Mouse (Mus musculus) layer of hippocampus, adult 18-20 months (tissue): Measurements from ENCODE around the gene Zfp963. TPM values are rescaled to one million over a fixed set of nuclear protein-coding genes. Genes with fewer than 3 reads are reported as not detected.
"Not testable (repeated sequence)": the region's sequence is repeated elsewhere in the genome, so short reads cannot be mapped to it uniquely, and the experiment has no call there.

ENCODE experiments used
- DNase-seq, 2 experiments: peaks; one replicate each; pipeline ENCODE4 v3.0.0; 2022; ENCODE audit warnings: low spot score in 2 of 2
- total RNA-seq, 2 experiments: library from RNA; stranded (reverse); gene quantifications; 2 replicates each; pipeline ENCODE4 v1.2.3; 2021

Gene Zfp963
- total RNA-seq, 2 experiments from 2014 or later: 4.6 to 5.0 TPM

GRCm38 (mm10) chr8:69741231-69741630, 8.5 kb downstream of the Zfp963 start:
- DNase-seq: no peak

DNA sequence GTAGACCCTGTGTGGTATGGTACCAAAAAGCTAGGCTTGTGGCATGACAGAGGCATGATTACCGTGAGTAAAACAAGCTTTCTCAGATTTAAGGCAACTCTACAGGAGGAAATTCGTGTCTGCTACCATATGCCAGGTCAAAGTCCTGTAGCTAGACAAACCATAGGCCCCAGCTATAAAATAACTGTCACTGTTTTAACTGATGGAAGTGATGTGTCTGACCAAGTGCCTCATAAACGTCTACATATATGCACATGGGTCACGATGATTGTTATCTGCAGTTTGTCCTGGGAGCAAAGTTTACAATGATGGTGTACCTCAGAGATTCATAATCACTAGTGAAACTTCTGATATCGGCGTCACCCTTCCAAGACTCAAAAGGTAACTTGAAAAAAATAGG, 9.0 kb downstream of the Zfp963 start:
- no peak for DNase-seq

- DNase-seq: no peak
These were observed 14.3 kb downstream of the Zfp963 start for GRCm38 (mm10) chr8:69735495-69735894.

GRCm38 (mm10) chr8:69717232-69717580, 32.6 kb downstream of the Zfp963 start:
- DNase-seq: no peak

GRCm38 (mm10) chr8:69716403-69717231, 33.2 kb downstream of the Zfp963 start:
- DNase-seq: peak; percentile 96 to 99

- no peak for DNase-seq
These were observed 34.4 kb downstream of the Zfp963 start for GRCm38 (mm10) chr8:69715366-69715765.

GRCm38 (mm10) chr8:69713516-69713915, 36.3 kb downstream of the Zfp963 start:
- DNase-seq: no peak

- DNase-seq: not testable (repeated sequence)
These were observed 39.1 kb downstream of the Zfp963 start, which contains the start of gene Zfp869 for GRCm38 (mm10) chr8:69710624-69711023. TSS of gene Zfp869 (minus strand) at chr8:69710724.

GRCm38 (mm10) chr8:69701810-69702209, 48.0 kb downstream of the Zfp963 start:
- no peak for DNase-seq

Other genes with a start within 250 kb of the Zfp963 start
- gene Gm7697, start 227.0 kb downstream of the Zfp963 start, total RNA-seq: not detected
- gene Zfp868, start 124.4 kb downstream of the Zfp963 start, total RNA-seq: 10 to 100 TPM; 14.9 to 15.6 TPM
- 1 to 10 TPM; 5.5 TPM for gene Zfp964, start 95.5 kb downstream of the Zfp963 start, total RNA-seq
- gene Zfp869, start 39.2 kb downstream of the Zfp963 start, total RNA-seq: 10 to 100 TPM; 19.5 to 21.2 TPM
- 1 to 10 TPM in 1 of 2 experiments, under 1 TPM in 1; 0.91 to 3.0 TPM for gene Gm20422, start 24.9 kb upstream of the Zfp963 start, total RNA-seq
- 10 to 100 TPM; 36.0 to 37.2 TPM for gene Atp13a1, start 41.2 kb upstream of the Zfp963 start, total RNA-seq
- gene Zfp866, start 41.2 kb upstream of the Zfp963 start, total RNA-seq: 10 to 100 TPM; 25.6 to 27.0 TPM
- 10 to 100 TPM; 12.1 to 13.3 TPM for gene Gmip, start 58.7 kb upstream of the Zfp963 start, total RNA-seq
- under 1 TPM; 0.43 to 0.50 TPM for gene Lpar2, start 72.5 kb upstream of the Zfp963 start, total RNA-seq
- gene Pbx4, start 82.5 kb upstream of the Zfp963 start, total RNA-seq: 10 to 100 TPM; 12.4 to 14.0 TPM
- gene Cilp2, start 137.7 kb upstream of the Zfp963 start, total RNA-seq: under 1 TPM; 0.48 to 0.59 TPM
- gene Tssk6, start 152.2 kb upstream of the Zfp963 start, total RNA-seq: under 1 TPM; 0.25 to 0.33 TPM
- gene Ndufa13, start 152.6 kb upstream of the Zfp963 start, total RNA-seq: 100 to 1,000 TPM; 154 to 158 TPM
- gene Yjefn3, start 152.7 kb upstream of the Zfp963 start, total RNA-seq: 10 to 100 TPM; 37.5 to 39.6 TPM
- gene Gatad2a, start 246.4 kb upstream of the Zfp963 start, total RNA-seq: 10 to 100 TPM; 32.5 to 37.3 TPM